Mouse (Mus musculus): ENCODE results near the gene Scaper. TPM values are rescaled to one million over a fixed set of nuclear protein-coding genes. Genes with fewer than 3 reads are reported as not detected.

Gene Scaper
- polyA plus RNA-seq, 1 experiment from 2014 or later = 36.1 TPM

DNA sequence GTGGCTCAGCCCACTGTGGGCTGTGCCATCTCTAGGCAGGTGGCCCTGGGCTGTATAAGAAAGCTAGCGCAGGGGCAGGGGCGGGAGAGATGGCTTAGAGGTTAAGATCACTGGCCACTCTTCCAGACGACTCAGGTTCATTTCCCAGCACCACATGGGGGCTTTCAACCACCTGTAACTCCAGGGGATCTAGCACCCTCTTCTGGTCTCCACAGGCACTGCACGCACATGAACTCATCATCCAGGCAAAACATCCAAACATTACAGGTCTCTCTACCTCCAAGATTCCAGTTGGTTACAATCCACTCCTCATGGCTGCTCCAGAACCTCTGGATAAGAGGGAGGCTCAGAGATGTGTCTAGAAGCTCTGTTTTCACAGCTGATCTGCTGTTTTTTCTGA is 412.2 kb downstream of the Scaper start:
- no peak for ATAC-seq (ENCODE audit: low FRiP score, low read depth)
- 0 out of 2 replicates have a peak, but pooled peaks cover 4% of the 10 kb centered on the region for H3K27me3 ChIP-seq
- 42% methylated on average over 4 of the region's 4 CpGs for WGBS

DNA sequence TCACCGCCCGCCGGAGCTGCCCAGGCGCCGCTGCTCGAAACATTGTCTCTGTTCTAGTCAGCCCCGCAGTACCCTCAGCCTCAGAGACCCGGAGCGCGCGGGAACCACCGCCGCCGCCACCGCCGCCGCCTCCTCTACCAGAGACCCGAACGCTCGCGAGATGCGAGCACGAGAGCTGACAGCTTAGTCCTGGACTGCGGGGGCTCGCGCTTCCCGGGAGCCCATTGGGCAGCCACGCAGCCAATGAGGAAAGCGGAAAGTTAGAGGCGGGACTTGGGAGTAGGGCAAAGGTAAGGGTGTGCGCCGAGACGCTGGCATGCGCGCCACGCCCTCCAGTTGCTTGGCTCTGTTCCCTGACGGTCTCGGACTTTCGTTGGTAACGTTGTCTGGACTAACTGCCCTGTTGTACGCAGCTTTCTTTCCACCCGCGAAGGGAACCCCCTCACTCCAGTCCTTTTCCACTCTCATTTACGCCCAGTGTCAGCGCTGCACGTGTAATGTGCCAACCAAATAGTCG is 425.8 kb downstream of the Scaper start, which contains the start of gene Etfa:
TSS of gene Etfa (minus strand) at position 217 of the 517 bp plus-strand sequence.
- peak; percentile 100 for ATAC-seq (ENCODE audit: low FRiP score, low read depth)
- under 1% methylated on average over 47 of the region's 47 CpGs for WGBS

More for the DNA sequence above, 412.2 kb downstream of the Scaper start:
- Histone ChIP-seq H3K9me3 (no peaks in the 10 kb centered on the region), H3K4me2 (no peak overlapping the region), H3K36me3 (no peaks in the 10 kb centered on the region), H3K4me3 (no peak overlapping the region), H3K9ac (no peak overlapping the region), H3K4me1 (replicated peaks) (no peaks in the 10 kb centered on the region), H3K27ac (replicated peaks) (no peak overlapping the region)

DNA sequence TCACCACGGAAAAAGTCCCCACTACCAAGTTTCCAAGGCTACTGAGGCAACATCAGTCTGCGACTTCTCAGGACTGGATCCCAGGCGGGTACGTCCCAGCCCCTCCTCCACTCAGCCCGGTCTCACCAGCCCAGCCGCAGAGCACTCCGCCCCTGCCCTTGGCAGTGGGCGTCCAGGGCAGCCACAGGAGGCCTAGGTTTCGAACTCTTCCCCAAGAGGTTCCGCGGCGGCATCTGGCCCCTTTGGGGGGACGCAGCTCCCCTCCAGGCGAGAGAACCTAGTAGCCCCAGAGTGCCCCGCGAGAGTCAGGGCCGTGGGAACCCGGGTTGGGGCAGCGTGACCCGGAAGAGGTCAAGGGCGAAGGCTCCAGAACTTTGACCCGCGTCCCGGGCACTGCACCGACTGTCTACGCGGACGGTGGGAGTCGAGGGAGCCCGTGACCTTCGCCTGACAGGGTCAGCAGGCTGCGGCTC is 426.4 kb downstream of the Scaper start:
- no peaks in the 10 kb centered on the region for H3K36me3 ChIP-seq
- peak overlapping the region; percentile 97 for H3K4me3 ChIP-seq
- H3K9me3 ChIP-seq = no peaks in the 10 kb centered on the region
- peak overlapping the region; percentile 87 for H3K9ac ChIP-seq
- H3K4me1 ChIP-seq (replicated peaks) = peaks cover 10% of the 10 kb centered on the region
- H3K4me2 ChIP-seq = peak overlapping the region; percentile 97
- peak overlapping the region; percentile 82 for H3K27ac ChIP-seq (replicated peaks)
- H3K27me3 ChIP-seq = peaks cover 18% of the 10 kb centered on the region
- peak; percentile 79 for ATAC-seq (ENCODE audit: low FRiP score, low read depth)
- WGBS = under 1% methylated on average over 32 of the region's 32 CpGs

More for the DNA sequence above, 425.8 kb downstream of the Scaper start, which contains the start of gene Etfa:
- peak within 1 kb of the TSS; percentile 97 for H3K4me2 ChIP-seq
- H3K9me3 ChIP-seq = no peaks in the 10 kb centered on the region
- no peaks in the 10 kb centered on the region for H3K36me3 ChIP-seq
- peaks cover 10% of the 10 kb centered on the region for H3K4me1 ChIP-seq (replicated peaks)
- peak within 1 kb of the TSS; percentile 87 for H3K9ac ChIP-seq
- peak within 1 kb of the TSS; percentile 82 for H3K27ac ChIP-seq (replicated peaks)
- H3K27me3 ChIP-seq = peaks cover 18% of the 10 kb centered on the region
- H3K4me3 ChIP-seq = peak within 1 kb of the TSS; percentile 97

GRCm38 (mm10) chr9:55510651-55511235 is 427.2 kb downstream of the Scaper start:
- 81% methylated on average over 10 of the region's 10 CpGs for WGBS
- H3K9ac ChIP-seq = no peak overlapping the region
- H3K36me3 ChIP-seq = no peaks in the 10 kb centered on the region
- peak overlapping the region; percentile 97 for H3K4me3 ChIP-seq
- peaks cover 18% of the 10 kb centered on the region for H3K27me3 ChIP-seq
- H3K4me1 ChIP-seq (replicated peaks) = peaks cover 10% of the 10 kb centered on the region
- H3K9me3 ChIP-seq = no peaks in the 10 kb centered on the region
- no peak overlapping the region for H3K27ac ChIP-seq (replicated peaks)
- ATAC-seq (ENCODE audit: low FRiP score, low read depth) = no peak
- peak overlapping the region; percentile 97 for H3K4me2 ChIP-seq

- no peak overlapping the region for H3K4me3 ChIP-seq
- no peak overlapping the region for H3K9ac ChIP-seq
- WGBS = 84% methylated on average over 1 of the region's 1 CpGs
- H3K36me3 ChIP-seq = no peaks in the 10 kb centered on the region
- ATAC-seq (ENCODE audit: low FRiP score, low read depth) = no peak
- H3K27ac ChIP-seq (replicated peaks) = no peak overlapping the region
- H3K4me1 ChIP-seq (replicated peaks) = peaks cover 10% of the 10 kb centered on the region
- no peaks in the 10 kb centered on the region for H3K9me3 ChIP-seq
- H3K4me2 ChIP-seq = no peak overlapping the region
- H3K27me3 ChIP-seq = peaks cover 16% of the 10 kb centered on the region
Observed at GRCm38 (mm10) chr9:55509731-55510130, 428.2 kb downstream of the Scaper start.

- H3K36me3 ChIP-seq = no peaks in the 10 kb centered on the region
- WGBS = 56% methylated on average over 4 of the region's 4 CpGs
- ATAC-seq (ENCODE audit: low FRiP score, low read depth) = no peak
Observed at GRCm38 (mm10) chr9:55508701-55509100, 429.2 kb downstream of the Scaper start.

DNA sequence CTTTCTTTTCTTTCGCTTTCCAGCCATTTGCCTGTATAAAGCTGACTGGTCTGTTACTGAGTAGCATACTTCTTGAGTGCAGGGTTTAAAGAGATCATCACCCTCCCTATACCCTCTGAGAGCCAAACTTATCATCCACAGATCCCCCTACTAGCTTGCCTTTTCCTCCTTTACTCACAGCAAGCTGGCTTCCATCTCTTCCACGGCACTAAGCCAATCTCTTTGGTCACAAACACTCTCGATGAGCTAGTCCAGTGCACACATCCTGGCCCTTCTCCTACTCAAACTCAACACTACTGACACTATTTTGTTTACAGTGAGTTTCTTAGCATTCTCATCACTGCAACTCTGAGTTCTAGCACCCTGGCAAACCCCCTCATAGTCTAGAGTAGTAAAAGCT is 430.0 kb downstream of the Scaper start:
- H3K4me2 ChIP-seq = no peak overlapping the region
- H3K36me3 ChIP-seq = no peaks in the 10 kb centered on the region
- H3K9me3 ChIP-seq = no peaks in the 10 kb centered on the region
- 94% methylated on average over 3 of the region's 3 CpGs for WGBS
- peaks cover 10% of the 10 kb centered on the region for H3K4me1 ChIP-seq (replicated peaks)
- no peak overlapping the region for H3K4me3 ChIP-seq
- no peaks in the 10 kb centered on the region for H3K27me3 ChIP-seq
- H3K9ac ChIP-seq = no peak overlapping the region
- H3K27ac ChIP-seq (replicated peaks) = no peak overlapping the region
- ATAC-seq (ENCODE audit: low FRiP score, low read depth) = no peak

More at GRCm38 (mm10) chr9:55508701-55509100, 429.2 kb downstream of the Scaper start:
- no peak overlapping the region for H3K9ac ChIP-seq
- peaks cover 6% of the 10 kb centered on the region for H3K27me3 ChIP-seq
- no peaks in the 10 kb centered on the region for H3K9me3 ChIP-seq
- no peak overlapping the region for H3K27ac ChIP-seq (replicated peaks)
- no peak overlapping the region for H3K4me3 ChIP-seq
- H3K4me1 ChIP-seq (replicated peaks) = peaks cover 10% of the 10 kb centered on the region
- H3K4me2 ChIP-seq = no peak overlapping the region

Other genes starting within 250 kb of the Scaper start
- not detected in 2 replicates for gene 4930563M21Rik, start 72.4 kb upstream of the Scaper start, polyA plus RNA-seq (2015; fragmentation: Nextera tagmentation; extraction: Ambion mirVana)
- 263 and 276 TPM in 2 replicates for gene Rcn2, start 103.7 kb upstream of the Scaper start, polyA plus RNA-seq (2015; fragmentation: Nextera tagmentation; extraction: Ambion mirVana)
- gene Pstpip1, start 151.8 kb upstream of the Scaper start, polyA plus RNA-seq (2015; fragmentation: Nextera tagmentation; extraction: Ambion mirVana) = 0.87 and 1.2 TPM in 2 replicates
- 598 and 606 TPM in 2 replicates for gene Tspan3, start 227.4 kb upstream of the Scaper start, polyA plus RNA-seq (2015; fragmentation: Nextera tagmentation; extraction: Ambion mirVana)